Mouse (Mus musculus): Measurements from ENCODE around the gene Epb41l1. TPM values are rescaled to one million over a fixed set of nuclear protein-coding genes. Genes with fewer than 3 reads are reported as not detected.
A peak's percentile ranks its signal among the peaks of the same experiment; 100 is the strongest.
"Not testable (repeated sequence)": the region's sequence is repeated elsewhere in the genome, so short reads cannot be mapped to it uniquely, and the experiment has no call there.

Gene Epb41l1
- polyA plus RNA-seq, 1 experiment from 2014 or later, result 16.1 TPM

DNA sequence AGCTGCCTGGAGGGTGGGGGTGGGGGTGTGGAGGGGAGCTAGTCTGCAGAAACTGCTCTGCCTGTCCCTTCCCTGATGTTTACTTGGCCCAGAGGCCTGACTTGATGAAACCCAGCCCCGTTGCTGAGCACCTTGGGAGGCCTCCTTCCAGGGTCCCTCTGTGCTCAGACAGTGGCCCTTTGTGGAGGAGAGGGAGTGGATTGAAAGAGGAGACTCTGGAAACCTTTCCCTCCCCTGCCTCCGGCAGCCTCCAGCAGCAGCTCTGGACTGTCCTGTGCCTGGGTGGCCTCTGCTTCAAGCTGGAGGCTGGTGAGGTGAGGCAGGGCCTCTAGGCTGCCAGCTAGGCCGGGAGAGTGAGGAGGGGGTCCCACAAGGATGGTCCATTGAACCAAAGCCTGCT is 13.7 kb upstream of the Epb41l1 start:
- H3K4me1 ChIP-seq (replicated peaks), result peaks cover 4% of the 10 kb centered on the region
- no peaks in the 10 kb centered on the region for H3K9me3 ChIP-seq
- no peak overlapping the region for H3K9ac ChIP-seq
- H3K4me2 ChIP-seq, result no peak overlapping the region
- no peak overlapping the region for H3K4me3 ChIP-seq
- H3K27me3 ChIP-seq, result no peaks in the 10 kb centered on the region
- no peak overlapping the region for H3K27ac ChIP-seq (replicated peaks)
- 8% methylated on average over 3 of the region's 3 CpGs for WGBS
- H3K36me3 ChIP-seq, result no peaks in the 10 kb centered on the region
- peak; percentile 42; the same call in 1 of the 2 replicates for ATAC-seq (ENCODE audit: low FRiP score, low read depth)

DNA sequence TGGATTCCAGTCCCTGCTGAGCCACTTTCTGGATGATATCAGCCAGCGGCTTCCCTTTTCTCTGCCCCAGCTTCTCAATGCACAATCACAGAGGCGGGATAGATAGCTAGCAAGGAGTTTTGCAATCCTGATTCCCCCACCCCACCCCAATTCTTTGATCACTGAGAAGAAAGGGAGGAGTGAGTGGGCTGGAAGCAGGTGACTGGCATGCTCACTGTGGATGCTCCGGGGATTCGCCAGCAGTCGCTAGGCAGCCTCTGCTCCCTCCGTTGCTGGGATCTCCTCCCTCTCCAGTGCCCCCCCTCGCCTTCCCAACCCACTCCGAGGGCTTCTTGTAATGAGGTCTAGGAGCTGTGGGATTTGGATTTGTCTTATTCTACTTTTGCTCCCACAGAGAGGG is 12.5 kb upstream of the Epb41l1 start:
- 24% methylated on average over 8 of the region's 8 CpGs for WGBS
- Histone ChIP-seq H3K27me3 (no peaks in the 10 kb centered on the region), H3K4me2 (peak overlapping the region; percentile 30), H3K9me3 (no peaks in the 10 kb centered on the region), H3K9ac (no peak overlapping the region), H3K36me3 (no peaks in the 10 kb centered on the region), H3K27ac (replicated peaks) (no peak overlapping the region), H3K4me3 (no peak overlapping the region), H3K4me1 (replicated peaks) (peaks cover 4% of the 10 kb centered on the region)
- ATAC-seq (ENCODE audit: low FRiP score, low read depth), result no peak

DNA sequence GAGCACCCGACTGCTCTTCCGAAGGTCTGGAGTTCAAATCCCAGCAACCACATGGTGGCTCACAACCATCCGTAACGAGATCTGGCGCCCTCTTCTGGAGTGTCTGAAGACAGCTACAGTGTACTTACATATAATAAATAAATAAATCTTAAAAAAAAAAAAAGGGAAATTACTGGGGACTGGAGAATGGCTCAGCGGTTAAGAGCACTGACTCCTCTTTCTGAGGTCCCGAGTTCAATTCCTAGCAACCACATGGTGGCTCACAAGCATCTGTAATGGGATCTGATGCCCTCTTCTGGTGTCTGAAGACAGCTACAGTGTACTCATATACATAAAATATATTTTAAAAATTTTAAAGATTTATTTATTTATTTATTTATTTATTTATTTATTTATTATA is 9.4 kb upstream of the Epb41l1 start:
- 86% methylated on average over 7 of the region's 7 CpGs for WGBS
- H3K27me3 ChIP-seq; H3K4me1 ChIP-seq (replicated peaks); H3K36me3 ChIP-seq; H3K9ac ChIP-seq; H3K9me3 ChIP-seq; ATAC-seq (ENCODE audit: low FRiP score, low read depth); H3K4me3 ChIP-seq; H3K4me2 ChIP-seq; H3K27ac ChIP-seq (replicated peaks): not testable (repeated sequence)

DNA sequence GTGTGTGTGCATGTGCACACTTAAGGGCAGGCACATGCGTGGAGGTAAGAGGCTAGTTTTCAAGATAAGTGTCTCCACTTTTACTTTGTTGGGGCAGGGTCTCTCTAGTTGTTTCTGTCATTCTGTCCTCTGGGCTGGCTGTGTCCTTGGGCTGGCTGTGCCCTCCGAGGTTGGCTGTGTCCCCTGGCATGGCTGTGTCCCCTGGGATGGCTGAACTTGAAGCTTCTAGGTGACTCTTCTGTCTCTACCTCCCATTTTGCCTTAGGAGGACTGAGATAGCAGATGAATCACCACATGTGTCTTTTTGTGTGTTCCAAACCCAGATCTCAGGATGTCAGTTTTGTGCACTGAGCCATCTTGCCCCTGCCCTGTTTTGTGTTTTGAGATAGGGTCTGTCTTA is 5.7 kb upstream of the Epb41l1 start:
- no peak for ATAC-seq (ENCODE audit: low FRiP score, low read depth)
- Histone ChIP-seq H3K9me3 (no peaks in the 10 kb centered on the region), H3K36me3 (no peaks in the 10 kb centered on the region), H3K9ac (no peak overlapping the region), H3K27me3 (no peaks in the 10 kb centered on the region), H3K27ac (replicated peaks) (no peak overlapping the region), H3K4me3 (no peak overlapping the region), H3K4me1 (replicated peaks) (peaks cover 10% of the 10 kb centered on the region), H3K4me2 (no peak overlapping the region)
- WGBS, result 81% methylated on average over 2 of the region's 2 CpGs

DNA sequence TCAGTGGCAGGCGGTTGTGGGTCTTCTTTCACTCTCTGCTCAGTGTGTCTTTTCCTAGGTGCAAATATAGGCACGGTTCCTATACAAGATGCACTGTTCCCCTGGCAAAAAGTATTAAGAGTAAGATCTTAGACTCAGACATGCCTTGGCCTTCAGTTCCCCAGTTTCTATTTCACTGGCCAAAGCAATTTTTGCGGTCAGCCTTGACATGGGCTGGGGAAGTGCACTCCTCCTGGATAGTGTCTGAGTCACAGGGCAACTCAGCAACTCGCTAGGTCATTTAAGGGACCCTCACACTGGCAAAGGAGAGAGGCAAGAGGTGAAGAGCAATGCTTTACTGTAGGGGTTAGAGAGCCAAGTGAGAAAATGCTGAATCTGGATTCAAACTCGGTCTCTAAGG is 5.0 kb upstream of the Epb41l1 start:
- WGBS, result 74% methylated on average over 5 of the region's 5 CpGs

DNA sequence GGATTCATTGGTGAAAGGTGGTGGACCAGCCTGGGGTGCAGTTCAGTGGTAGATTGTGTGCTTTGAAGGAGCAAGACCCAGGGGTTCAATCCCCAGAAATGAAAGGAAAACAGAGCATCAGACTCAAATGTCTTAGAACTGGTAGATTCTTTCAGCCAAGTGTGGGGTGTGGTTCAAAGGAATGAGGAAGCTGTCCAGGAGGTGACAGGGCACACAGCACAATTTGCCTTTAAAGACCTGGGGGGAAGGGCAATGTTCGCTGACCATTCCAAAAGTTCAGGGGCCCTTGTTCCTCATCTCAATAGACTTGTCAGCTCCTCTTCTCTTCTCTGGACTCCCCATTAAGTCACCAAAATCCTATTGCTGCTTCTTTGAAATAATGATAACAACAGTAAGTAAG is 3.5 kb upstream of the Epb41l1 start:
- WGBS, result 54% methylated on average over 1 of the region's 1 CpGs
- peaks cover 21% of the 10 kb centered on the region for H3K4me1 ChIP-seq (replicated peaks)

More for the DNA sequence above, 5.0 kb upstream of the Epb41l1 start:
- no peaks in the 10 kb centered on the region for H3K27me3 ChIP-seq
- ATAC-seq (ENCODE audit: low FRiP score, low read depth), result no peak
- H3K9ac ChIP-seq, result no peak overlapping the region
- peaks cover 16% of the 10 kb centered on the region for H3K4me1 ChIP-seq (replicated peaks)
- H3K9me3 ChIP-seq, result no peaks in the 10 kb centered on the region
- H3K27ac ChIP-seq (replicated peaks), result no peak overlapping the region
- H3K4me3 ChIP-seq, result no peak overlapping the region
- H3K36me3 ChIP-seq, result no peaks in the 10 kb centered on the region
- H3K4me2 ChIP-seq, result no peak overlapping the region

DNA sequence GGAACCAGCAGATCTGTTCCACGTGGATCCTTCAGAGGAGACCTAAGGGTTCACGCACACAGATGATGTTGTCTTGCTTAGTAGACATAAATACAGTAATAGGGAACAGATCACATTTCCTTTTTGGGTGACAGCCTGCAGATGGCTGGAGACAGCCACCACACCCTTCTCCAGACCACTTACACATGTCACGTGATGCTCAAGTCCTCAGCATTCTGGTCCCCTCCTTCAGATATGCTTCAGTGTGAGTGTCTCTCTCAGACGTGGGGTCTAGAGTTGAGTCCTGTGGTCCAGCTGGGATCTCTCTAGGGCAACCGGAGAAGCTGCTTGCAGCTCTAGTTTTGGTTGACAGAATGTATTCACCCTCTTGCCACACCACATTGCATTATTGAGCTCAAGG is 2.2 kb upstream of the Epb41l1 start:
- WGBS, result 85% methylated on average over 5 of the region's 5 CpGs
- H3K4me3 ChIP-seq, result no peak overlapping the region
- H3K9me3 ChIP-seq, result no peaks in the 10 kb centered on the region
- H3K27me3 ChIP-seq, result no peaks in the 10 kb centered on the region
- no peak overlapping the region for H3K27ac ChIP-seq (replicated peaks)
- H3K4me2 ChIP-seq, result no peak overlapping the region
- no peaks in the 10 kb centered on the region for H3K36me3 ChIP-seq
- peaks cover 31% of the 10 kb centered on the region for H3K4me1 ChIP-seq (replicated peaks)
- no peak overlapping the region for H3K9ac ChIP-seq
- ATAC-seq (ENCODE audit: low FRiP score, low read depth), result no peak

More for the DNA sequence above, 3.5 kb upstream of the Epb41l1 start:
- no peak overlapping the region for H3K9ac ChIP-seq
- H3K4me3 ChIP-seq, result no peak overlapping the region
- H3K4me2 ChIP-seq, result no peak overlapping the region
- H3K27ac ChIP-seq (replicated peaks), result no peak overlapping the region
- ATAC-seq (ENCODE audit: low FRiP score, low read depth), result no peak
- H3K27me3 ChIP-seq, result no peaks in the 10 kb centered on the region
- no peaks in the 10 kb centered on the region for H3K36me3 ChIP-seq
- no peaks in the 10 kb centered on the region for H3K9me3 ChIP-seq

DNA sequence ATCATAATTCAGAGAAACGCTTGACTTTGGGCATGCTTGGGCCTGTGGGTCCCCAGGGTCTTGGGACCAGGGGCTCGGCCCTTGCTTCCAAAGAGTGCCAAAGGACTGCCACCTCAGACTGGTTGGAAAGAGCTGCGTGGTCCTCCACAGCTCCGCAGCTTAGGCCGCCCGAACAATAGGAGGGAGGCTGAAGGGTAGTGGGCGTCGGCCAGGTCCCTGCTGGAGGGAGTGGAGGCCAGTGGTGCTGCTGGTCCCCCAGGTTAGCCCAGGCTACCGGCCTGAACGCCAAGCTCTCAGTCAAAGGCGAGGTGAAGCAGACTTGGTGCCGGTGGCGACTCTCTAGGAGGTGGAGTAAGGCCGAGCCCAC is 399 bp upstream of the Epb41l1 start:
- no peaks in the 10 kb centered on the region for H3K9me3 ChIP-seq
- H3K4me1 ChIP-seq (replicated peaks), result peaks cover 48% of the 10 kb centered on the region

DNA sequence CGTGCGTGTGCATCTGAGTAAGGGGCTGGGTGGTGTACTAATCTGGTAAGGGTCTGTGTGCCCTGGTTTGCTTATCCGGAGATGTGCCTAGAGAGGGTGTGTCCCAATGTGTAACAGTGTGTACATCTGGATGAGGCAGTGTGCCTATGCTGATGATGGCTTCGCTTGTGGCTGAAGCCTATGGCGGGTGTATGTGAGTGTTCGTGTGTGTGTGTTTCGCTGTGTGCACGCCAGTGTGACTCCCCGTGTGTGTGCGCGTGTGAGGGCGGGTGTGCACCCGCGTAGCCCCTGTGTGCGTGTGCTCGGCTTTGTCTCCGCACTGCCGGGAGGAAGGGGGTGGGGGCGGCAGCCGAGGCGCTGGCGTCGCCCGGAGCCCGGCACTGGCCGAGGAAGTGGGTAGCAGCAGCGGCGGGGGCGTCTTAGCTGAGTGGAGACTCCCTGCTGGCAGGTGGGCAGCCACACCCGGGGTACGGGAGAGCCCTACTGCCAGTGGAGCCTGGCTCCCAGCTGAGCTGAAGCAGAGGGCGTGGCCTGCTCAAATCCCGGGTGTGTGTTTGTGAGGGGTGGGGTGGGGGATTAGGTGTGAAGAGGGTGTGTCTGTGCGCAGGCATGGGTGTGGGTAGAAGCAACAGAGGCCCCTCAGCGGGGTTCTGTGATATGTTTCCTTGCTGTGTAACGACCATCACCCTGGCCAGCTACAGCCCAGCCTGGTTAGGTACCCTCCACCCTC is 837 bp downstream of the Epb41l1 start:
- WGBS, result under 1% methylated on average over 35 of the region's 36 CpGs
- peak overlapping the region; percentile 93 for H3K4me3 ChIP-seq

More for the DNA sequence above, 399 bp upstream of the Epb41l1 start:
- ATAC-seq (ENCODE audit: low FRiP score, low read depth), result peak; percentile 43; the same call in 1 of the 2 replicates
- Histone ChIP-seq H3K4me2 (peak overlapping the region; percentile 76), H3K27ac (replicated peaks) (peak overlapping the region; percentile 97), H3K4me3 (peak overlapping the region; percentile 93), H3K9ac (peak overlapping the region; percentile 95), H3K36me3 (no peaks in the 10 kb centered on the region), H3K27me3 (no peaks in the 10 kb centered on the region)
- WGBS, result 6% methylated on average over 14 of the region's 14 CpGs

DNA sequence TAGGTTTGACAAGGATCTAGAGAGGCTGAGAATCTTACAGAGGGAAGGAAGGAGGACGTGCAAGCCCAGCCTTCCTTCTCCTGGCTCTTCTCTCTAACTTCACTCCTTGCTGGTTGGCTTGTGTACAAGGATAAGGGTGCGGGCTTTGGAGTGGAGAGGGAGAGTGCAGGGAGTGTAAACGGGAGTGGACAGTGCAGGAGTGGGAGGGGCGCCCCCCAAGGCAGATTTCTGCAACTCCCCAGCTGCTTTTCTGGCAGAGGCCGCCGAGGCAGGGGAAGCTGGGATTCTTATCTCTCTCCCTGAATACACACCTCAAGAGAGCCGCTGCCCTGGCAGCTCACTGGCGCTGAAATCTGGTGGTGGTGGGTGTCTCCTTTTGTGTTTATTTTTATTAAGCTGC is 1.9 kb downstream of the Epb41l1 start:
- H3K4me2 ChIP-seq, result peak overlapping the region; percentile 76
- no peaks in the 10 kb centered on the region for H3K36me3 ChIP-seq
- peaks cover 54% of the 10 kb centered on the region for H3K4me1 ChIP-seq (replicated peaks)
- ATAC-seq (ENCODE audit: low FRiP score, low read depth), result no peak
- 13% methylated on average over 8 of the region's 8 CpGs for WGBS
- H3K27ac ChIP-seq (replicated peaks), result peak overlapping the region; percentile 97
- H3K9ac ChIP-seq, result peak overlapping the region; percentile 95
- no peaks in the 10 kb centered on the region for H3K27me3 ChIP-seq
- H3K4me3 ChIP-seq, result peak overlapping the region; percentile 93
- no peaks in the 10 kb centered on the region for H3K9me3 ChIP-seq

More for the DNA sequence above, 837 bp downstream of the Epb41l1 start:
- peak overlapping the region; percentile 97 for H3K27ac ChIP-seq (replicated peaks)
- no peaks in the 10 kb centered on the region for H3K36me3 ChIP-seq
- ATAC-seq (ENCODE audit: low FRiP score, low read depth), result peak; percentile 79
- peaks cover 54% of the 10 kb centered on the region for H3K4me1 ChIP-seq (replicated peaks)
- H3K4me2 ChIP-seq, result peak overlapping the region; percentile 76
- H3K9ac ChIP-seq, result peak overlapping the region; percentile 95
- no peaks in the 10 kb centered on the region for H3K9me3 ChIP-seq
- no peaks in the 10 kb centered on the region for H3K27me3 ChIP-seq

DNA sequence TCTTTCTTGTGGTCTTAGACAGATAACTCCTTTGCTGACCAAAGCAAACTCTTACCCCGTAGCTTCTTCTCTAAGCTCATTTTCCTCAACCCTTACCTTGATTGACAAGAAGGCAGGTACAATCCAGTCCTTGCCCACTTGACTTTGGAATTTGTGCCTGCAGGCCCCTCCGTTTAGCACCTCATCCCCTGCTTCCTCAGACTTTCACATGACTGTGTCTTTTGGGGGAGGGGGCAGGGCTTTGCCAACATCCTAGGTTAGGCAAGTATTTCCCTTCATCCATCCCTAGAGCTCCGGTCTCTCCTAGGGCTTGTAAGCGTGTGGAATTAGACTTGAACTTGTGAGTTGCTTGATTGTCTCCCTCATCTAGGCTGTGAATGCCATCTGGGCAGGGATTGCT is 3.0 kb downstream of the Epb41l1 start:
- 85% methylated on average over 4 of the region's 4 CpGs for WGBS
- Histone ChIP-seq H3K4me1 (replicated peaks) (peaks cover 54% of the 10 kb centered on the region), H3K27me3 (no peaks in the 10 kb centered on the region), H3K4me3 (no peak overlapping the region), H3K9me3 (no peaks in the 10 kb centered on the region), H3K9ac (no peak overlapping the region), H3K36me3 (no peaks in the 10 kb centered on the region), H3K4me2 (peak overlapping the region; percentile 76), H3K27ac (replicated peaks) (no peak overlapping the region)
- ATAC-seq (ENCODE audit: low FRiP score, low read depth), result no peak

DNA sequence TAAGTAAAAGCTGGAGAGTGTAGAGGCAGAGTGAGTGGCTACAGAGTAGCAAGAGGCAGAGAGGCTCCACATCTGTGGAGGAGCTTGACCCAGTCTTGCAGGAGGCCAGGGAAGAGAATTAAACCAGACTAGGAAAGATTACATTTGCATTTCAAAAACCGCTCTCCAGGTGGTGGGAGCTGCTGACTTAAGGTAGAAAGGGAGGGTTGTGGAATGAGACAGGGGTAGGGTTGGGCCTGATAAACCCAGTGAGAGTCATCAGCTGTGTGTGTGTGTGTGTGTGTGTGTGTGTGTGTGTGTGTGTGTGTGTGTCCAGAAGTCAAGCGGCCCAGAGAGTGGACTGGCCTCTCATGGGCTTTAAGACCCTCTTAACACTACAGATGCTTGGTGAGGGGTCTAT is 4.9 kb downstream of the Epb41l1 start:
- Histone ChIP-seq H3K9ac (no peak overlapping the region), H3K4me1 (replicated peaks) (peaks cover 46% of the 10 kb centered on the region), H3K27me3 (no peaks in the 10 kb centered on the region), H3K36me3 (no peaks in the 10 kb centered on the region), H3K4me2 (peak overlapping the region; percentile 0; the same call in 1 of the 2 replicates), H3K4me3 (no peak overlapping the region), H3K27ac (replicated peaks) (no peak overlapping the region), H3K9me3 (no peaks in the 10 kb centered on the region)
- WGBS, result 35% methylated on average over 2 of the region's 2 CpGs
- ATAC-seq (ENCODE audit: low FRiP score, low read depth), result no peak

DNA sequence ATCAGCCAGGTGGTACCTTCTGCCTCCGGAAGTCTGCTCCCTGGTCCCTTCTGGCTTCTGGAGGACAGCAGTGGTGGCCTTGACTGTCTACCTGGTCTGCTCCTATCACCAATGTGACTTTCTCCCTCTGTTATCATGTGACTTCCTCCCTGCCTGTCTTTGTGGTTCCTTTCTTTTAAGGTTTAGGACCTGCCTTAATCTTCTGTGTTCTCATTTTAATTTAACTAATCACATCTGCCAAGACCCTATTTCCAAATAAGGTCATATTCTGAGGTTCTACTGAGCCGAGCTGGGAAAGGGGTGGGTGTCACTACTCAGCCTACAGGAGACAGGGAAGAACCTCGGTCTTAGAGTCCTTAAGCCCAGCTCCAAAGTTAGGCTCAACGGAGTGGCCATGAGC is 5.4 kb downstream of the Epb41l1 start:
- Histone ChIP-seq H3K4me3 (no peak overlapping the region), H3K27me3 (no peaks in the 10 kb centered on the region), H3K4me2 (no peak overlapping the region), H3K36me3 (no peaks in the 10 kb centered on the region), H3K4me1 (replicated peaks) (peaks cover 46% of the 10 kb centered on the region), H3K9ac (no peak overlapping the region), H3K9me3 (no peaks in the 10 kb centered on the region), H3K27ac (replicated peaks) (no peak overlapping the region)
- WGBS, result 77% methylated on average over 4 of the region's 4 CpGs
- ATAC-seq (ENCODE audit: low FRiP score, low read depth), result no peak
